Mouse (Mus musculus): Measurements from ENCODE around the gene Camkk1. TPM values are rescaled to one million over a fixed set of nuclear protein-coding genes. Genes with fewer than 3 reads are reported as not detected.

The Camkk1 gene
- total RNA-seq (2021): 100 to 1,000 TPM; 157 to 161 TPM

- peak; percentile 94 to 95 for DNase-seq
Measured at GRCm38 (mm10) chr11:73018471-73019146, at the start of gene Camkk1. Gene Camkk1, plus strand, starts transcription at chr11:73019008.

- no peak for DNase-seq
Measured at GRCm38 (mm10) chr11:72974995-72975503, 43.8 kb upstream of the Camkk1 start.

DNA sequence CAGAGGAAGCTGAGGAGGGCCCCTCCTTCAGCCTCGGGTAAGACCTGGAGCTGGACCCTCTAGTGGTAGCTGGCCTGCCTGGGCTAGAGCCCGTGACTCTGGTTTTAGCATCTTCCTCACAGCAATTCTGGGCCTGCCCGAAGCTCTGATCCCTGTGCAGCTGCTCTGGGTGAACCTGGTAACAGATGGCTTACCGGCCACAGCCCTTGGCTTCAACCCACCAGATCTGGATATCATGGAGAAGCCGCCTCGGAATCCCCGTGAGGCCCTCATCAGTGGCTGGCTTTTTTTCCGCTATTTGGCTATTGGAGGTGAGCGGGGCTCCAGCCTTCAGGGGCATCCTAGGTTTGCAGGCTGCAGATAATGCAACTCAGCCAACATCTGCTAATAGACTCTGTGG, 36.3 kb upstream of the Camkk1 start:
- DNase-seq: no peak

GRCm38 (mm10) chr11:72983283-72983682, 35.5 kb upstream of the Camkk1 start:
- DNase-seq: no peak

- no peak for DNase-seq
Measured at GRCm38 (mm10) chr11:72986745-72987144, 32.1 kb upstream of the Camkk1 start.

- no peak for DNase-seq
Measured at GRCm38 (mm10) chr11:72987234-72987633, 31.6 kb upstream of the Camkk1 start.

GRCm38 (mm10) chr11:72987807-72988206, 31.0 kb upstream of the Camkk1 start:
- DNase-seq: no peak

DNA sequence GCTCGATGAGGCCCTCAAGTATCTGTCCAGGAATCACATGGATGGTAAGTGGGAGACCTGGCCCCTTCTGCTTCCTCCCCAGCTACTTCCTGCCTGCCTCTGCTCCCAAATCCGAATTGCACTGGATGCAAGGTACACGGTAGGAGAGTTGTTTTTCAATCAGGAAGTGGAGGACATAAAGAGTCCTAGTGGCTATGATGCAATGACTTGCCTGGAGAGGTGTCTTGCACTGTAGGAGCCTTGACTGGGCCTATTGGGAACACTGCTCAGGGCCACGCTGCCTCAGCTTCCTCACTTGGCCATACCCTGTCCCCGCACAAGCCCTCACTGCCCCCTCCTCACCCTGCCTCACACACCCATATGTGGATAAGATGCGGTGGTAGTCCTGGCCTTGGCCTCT, 29.8 kb upstream of the Camkk1 start:
- no peak for DNase-seq

DNA sequence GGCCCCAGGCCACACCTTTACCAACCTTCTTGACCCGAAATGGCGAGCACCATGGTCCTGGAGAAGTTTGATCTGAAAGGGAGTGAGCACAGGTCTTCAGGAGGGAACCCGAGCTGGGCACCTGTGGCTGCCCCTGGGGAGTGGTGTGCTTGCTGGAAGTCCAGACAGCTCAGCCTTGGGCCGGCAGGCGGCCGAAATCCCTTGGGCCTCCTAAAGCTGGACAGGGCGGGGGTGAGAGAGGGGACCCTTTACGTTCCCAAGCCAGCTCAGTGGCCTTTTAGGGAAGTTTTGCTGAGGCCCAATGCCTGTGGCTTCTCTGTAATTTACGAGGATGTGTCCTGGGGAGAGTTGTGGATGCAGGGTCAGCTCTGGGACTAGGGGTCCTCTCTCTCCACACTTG, 28.1 kb upstream of the Camkk1 start:
- no peak for DNase-seq

- DNase-seq: no peak
Measured at GRCm38 (mm10) chr11:72991961-72992360, 26.8 kb upstream of the Camkk1 start.

GRCm38 (mm10) chr11:72996346-72996745, 22.5 kb upstream of the Camkk1 start:
- no peak for DNase-seq

DNA sequence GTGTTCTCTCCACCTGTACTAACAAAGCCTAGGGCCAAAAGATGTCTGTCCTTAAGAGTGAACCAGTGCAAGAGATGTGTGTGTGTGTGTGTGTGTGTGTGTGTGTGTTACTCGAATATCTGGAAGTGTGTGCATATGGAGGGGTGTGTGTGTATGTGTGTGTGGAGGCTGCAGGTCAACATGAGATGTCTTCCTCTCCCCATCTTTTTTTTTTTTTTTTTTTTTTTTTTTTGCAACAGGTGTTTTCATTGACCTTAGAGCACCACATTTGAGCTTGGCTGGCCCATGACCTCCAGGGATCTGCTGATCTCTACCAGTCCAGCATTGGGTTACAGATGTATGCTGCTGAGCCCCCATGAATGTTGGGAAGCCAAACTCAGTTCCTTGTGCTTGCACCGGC, 22.0 kb upstream of the Camkk1 start:
- no peak for DNase-seq

GRCm38 (mm10) chr11:72997529-72998326, 21.1 kb upstream of the Camkk1 start:
- DNase-seq: no peak

GRCm38 (mm10) chr11:72998771-72999170, 20.0 kb upstream of the Camkk1 start, which contains the start of gene P2rx1:
Gene P2rx1, plus strand, starts transcription at chr11:72999103.
- DNase-seq: no peak

DNA sequence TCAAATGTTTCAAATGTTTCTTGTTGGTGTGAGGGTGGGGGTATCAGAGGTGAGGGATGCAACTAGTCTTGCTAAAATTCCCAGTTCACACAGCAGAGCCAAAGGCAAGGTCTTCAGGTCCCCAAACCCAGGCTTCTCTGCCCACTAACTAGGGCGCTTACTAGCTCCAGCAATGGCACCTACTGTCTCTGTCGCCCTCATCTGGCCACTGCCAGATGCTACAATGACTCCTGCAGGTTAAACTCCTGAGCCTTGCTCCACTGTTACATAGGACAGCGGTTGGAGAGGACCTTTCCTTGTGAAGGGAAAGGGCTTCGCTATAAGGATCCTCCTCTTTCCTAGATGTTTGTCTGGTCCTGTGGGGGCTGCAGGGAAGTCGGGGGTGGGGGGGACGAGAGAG, 17.8 kb upstream of the Camkk1 start:
- peak; percentile 55 to 70 for DNase-seq

- DNase-seq: peak; percentile 27 to 38
Measured at GRCm38 (mm10) chr11:73006377-73006776, 12.4 kb upstream of the Camkk1 start.

- DNase-seq: no peak
Measured at GRCm38 (mm10) chr11:73007113-73007512, 11.7 kb upstream of the Camkk1 start.

DNA sequence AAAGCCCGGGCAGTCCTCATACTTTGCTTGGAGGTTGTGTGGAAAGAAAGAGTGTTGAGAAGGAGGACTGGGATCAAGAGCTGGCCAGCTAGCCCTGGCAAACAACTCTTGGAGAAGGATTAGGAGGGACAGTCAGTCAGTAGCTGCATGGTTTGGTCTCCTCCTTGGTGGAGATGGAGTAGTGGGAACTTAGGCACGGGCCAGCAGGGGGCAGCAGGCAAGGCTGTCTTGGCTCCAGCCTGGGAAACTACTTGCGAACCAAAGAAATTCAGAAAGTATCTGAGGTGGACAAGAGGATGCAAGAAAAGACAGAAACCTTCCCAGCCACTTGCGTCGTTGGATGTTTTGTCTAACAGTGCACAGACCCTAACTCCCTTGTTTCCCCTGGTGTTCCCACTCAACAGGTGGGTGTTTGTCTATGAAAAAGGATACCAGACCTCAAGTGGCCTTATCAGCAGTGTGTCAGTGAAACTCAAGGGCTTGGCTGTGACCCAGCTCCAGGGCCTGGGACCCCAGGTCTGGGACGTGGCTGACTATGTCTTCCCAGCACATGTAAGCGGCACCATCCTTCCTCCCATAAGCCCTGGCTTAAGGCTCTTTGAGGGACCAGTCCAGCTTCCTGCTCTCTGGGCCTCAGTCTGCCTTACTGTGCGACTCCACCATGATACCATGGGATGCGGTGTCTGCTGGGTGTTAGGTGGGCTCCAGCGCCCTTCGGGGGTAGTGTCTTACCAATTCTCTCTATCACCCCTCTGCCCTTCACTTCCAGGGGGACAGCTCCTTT, 10.9 kb upstream of the Camkk1 start:
- peak in 1 of 2 experiments; percentile 38 for DNase-seq

GRCm38 (mm10) chr11:73008826-73009225, 10.0 kb upstream of the Camkk1 start:
- no peak for DNase-seq

DNA sequence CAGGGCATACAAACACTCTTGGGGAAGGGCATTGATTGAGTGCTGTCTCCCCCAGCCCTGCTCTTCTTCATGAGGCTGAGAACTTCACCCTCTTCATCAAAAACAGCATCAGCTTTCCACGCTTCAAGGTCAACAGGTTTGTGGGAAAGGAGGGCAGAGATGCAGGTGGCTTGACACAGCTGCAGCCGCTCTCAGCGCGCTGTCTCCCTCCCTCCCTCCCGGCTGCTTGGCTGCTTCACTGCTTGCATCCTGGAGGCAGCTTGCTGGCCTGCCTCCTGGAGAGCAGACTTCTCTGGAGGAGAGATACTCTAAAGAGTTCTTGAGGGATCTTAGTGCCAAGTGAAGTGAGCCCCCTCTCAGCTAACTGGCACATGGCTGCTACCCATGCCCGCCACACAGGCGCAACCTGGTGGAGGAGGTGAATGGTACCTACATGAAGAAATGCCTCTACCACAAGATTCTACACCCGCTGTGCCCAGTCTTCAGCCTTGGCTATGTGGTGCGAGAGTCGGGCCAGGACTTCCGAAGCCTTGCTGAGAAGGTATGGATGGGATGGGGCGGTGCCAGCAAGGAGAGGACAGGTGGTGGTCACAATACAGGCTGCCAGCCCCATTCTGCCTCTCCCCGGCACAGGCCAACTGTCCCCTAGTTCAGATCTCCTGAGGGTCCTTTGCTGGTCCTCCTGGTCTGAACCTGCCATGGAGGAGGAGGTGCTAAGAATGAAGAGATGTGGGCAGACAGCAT, 9.1 kb upstream of the Camkk1 start:
- DNase-seq: no peak

- no peak for DNase-seq
Measured at GRCm38 (mm10) chr11:73013981-73014380, 4.8 kb upstream of the Camkk1 start.

DNA sequence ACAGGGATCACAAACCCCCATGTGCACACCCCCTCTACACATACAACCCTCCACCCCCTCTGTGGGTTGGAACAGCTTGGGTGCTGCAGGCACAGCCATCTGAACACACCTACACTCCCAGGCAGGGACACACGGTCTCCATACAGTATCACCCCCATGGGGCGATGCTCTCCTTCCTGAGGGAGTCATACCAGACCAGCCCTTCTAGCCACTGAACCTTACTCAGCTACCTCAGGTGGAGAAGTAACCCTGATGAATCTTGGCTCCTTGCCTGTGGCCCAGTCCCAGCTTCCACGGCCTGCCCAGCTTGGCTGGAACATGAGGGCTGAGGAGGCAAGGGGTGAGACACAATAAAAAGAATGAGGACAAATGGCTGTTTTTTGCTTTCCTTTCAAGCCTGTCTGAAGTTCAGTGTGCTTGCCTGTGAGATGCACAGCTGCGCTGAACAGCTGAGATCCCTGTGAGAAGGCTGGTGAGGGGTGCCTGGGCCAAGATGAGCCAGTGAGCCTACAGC, 3.9 kb upstream of the Camkk1 start:
- DNase-seq: peak; percentile 81 to 82

All from layer of hippocampus, postnatal 36 days (tissue).